Mouse (Mus musculus) limb, embryonic 12.5 days (tissue): ENCODE measurements around the gene Aes. TPM values are rescaled to one million over a fixed set of nuclear protein-coding genes. Genes with fewer than 3 reads are reported as not detected.

ENCODE experiments used
- ATAC-seq: fragments of 200-750 bp; cut with Nextera tagmentation; 2 replicates; pipeline ENCODE4 v1.8.0; 2017; ENCODE audit warnings: low read depth, moderate TSS enrichment; ENCODE audit not compliant: insufficient number of reproducible peaks, insufficient read depth, low FRiP score, low TSS enrichment
- H3K27ac ChIP-seq: fragments of 300-500 bp; sonication (generic); 2 replicates; pipeline ENCODE4 v1.5.1; 2016; ENCODE audit warnings: mild to moderate bottlenecking, moderate library complexity
- H3K27me3 ChIP-seq: fragments of 300-500 bp; sonication (generic); 2 replicates; pipeline ENCODE4 v1.6.1; 2016; ENCODE audit warnings: mild to moderate bottlenecking, moderate library complexity
- H3K36me3 ChIP-seq: fragments of 300-500 bp; sonication (generic); 2 replicates; pipeline ENCODE4 v1.6.1; 2016; ENCODE audit warnings: mild to moderate bottlenecking, moderate library complexity
- H3K4me1 ChIP-seq: fragments of 300-500 bp; sonication (generic); replicated peaks from 2 replicates; pipeline ENCODE4 v1.6.1; 2016
- H3K4me2 ChIP-seq: fragments of 300-500 bp; sonication (generic); 2 replicates; pipeline ENCODE4 v1.6.1; 2016; ENCODE audit warnings: mild to moderate bottlenecking, moderate library complexity
- H3K4me3 ChIP-seq: fragments of 300-500 bp; sonication (generic); replicated peaks from 2 replicates; pipeline ENCODE4 v1.5.1; 2016; ENCODE audit warnings: mild to moderate bottlenecking
- H3K9ac ChIP-seq: fragments of 300-500 bp; sonication (generic); replicated peaks from 2 replicates; pipeline ENCODE4 v1.6.1; 2016; ENCODE audit warnings: mild to moderate bottlenecking, moderate library complexity
- H3K9me3 ChIP-seq: fragments of 300-500 bp; sonication (generic); 2 replicates; pipeline ENCODE4 v1.6.1; 2016; ENCODE audit warnings: mild to moderate bottlenecking, moderate library complexity
- WGBS: fragments of 180-500 bp; shearing (Covaris S2); methylation state at CpG from one replicate; pipeline ENCODE4 v1.1.7; 2016; 5-methylcytosine and 5-hydroxymethylcytosine counted together
- polyA plus RNA-seq: library from polyadenylated mRNA; unstranded; fragments of >200 nt; fragmentation: Nextera tagmentation; extraction: Ambion mirVana; gene quantifications from 2 replicates; pipeline ENCODE4 v1.2.1, GENCODE M21; 2016

Aes gene
- polyA plus RNA-seq, 1 experiment from 2014 or later, result 478 TPM

- Histone ChIP-seq H3K27ac (no peak overlapping the region), H3K27me3 (peaks cover 26% of the 10 kb centered on the region), H3K4me3 (no peak overlapping the region), H3K36me3 (peaks cover 21% of the 10 kb centered on the region), H3K4me2 (no peak overlapping the region), H3K9me3 (no peaks in the 10 kb centered on the region), H3K9ac (no peak overlapping the region), H3K4me1 (peaks cover 5% of the 10 kb centered on the region; the same call in 1 of the 2 replicates)
- no peak for ATAC-seq
- 60% methylated on average over 12 of the region's 13 CpGs for WGBS
Observed at GRCm38 (mm10) chr10:81525017-81525694, 34.1 kb upstream of the Aes start.

GRCm38 (mm10) chr10:81526779-81527178 lies 32.5 kb upstream of the Aes start:
- 12% methylated on average over 14 of the region's 14 CpGs for WGBS
- Histone ChIP-seq H3K4me3 (no peak overlapping the region), H3K9me3 (no peaks in the 10 kb centered on the region), H3K4me1 (peaks cover 5% of the 10 kb centered on the region; the same call in 1 of the 2 replicates), H3K27me3 (peaks cover 26% of the 10 kb centered on the region), H3K36me3 (peaks cover 36% of the 10 kb centered on the region), H3K4me2 (no peak overlapping the region), H3K9ac (no peak overlapping the region), H3K27ac (no peak overlapping the region)
- ATAC-seq, result no peak

- no peak for ATAC-seq
- Histone ChIP-seq H3K4me1 (no peaks in the 10 kb centered on the region), H3K36me3 (peaks cover 86% of the 10 kb centered on the region), H3K27ac (no peak overlapping the region), H3K4me3 (no peak overlapping the region), H3K4me2 (no peak overlapping the region), H3K9ac (no peak overlapping the region), H3K9me3 (no peaks in the 10 kb centered on the region), H3K27me3 (no peaks in the 10 kb centered on the region)
- WGBS, result 57% methylated on average over 16 of the region's 16 CpGs
Observed at GRCm38 (mm10) chr10:81534826-81535225, 24.5 kb upstream of the Aes start.

GRCm38 (mm10) chr10:81536734-81537133 lies 22.6 kb upstream of the Aes start:
- Histone ChIP-seq H3K27ac (no peak overlapping the region), H3K27me3 (no peaks in the 10 kb centered on the region), H3K4me2 (no peak overlapping the region), H3K9ac (no peak overlapping the region), H3K36me3 (peaks cover 76% of the 10 kb centered on the region), H3K4me3 (no peak overlapping the region), H3K9me3 (no peaks in the 10 kb centered on the region), H3K4me1 (peaks cover 3% of the 10 kb centered on the region; the same call in 1 of the 2 replicates)
- ATAC-seq, result no peak
- 76% methylated on average over 6 of the region's 6 CpGs for WGBS

GRCm38 (mm10) chr10:81537429-81537828 lies 21.9 kb upstream of the Aes start:
- Histone ChIP-seq H3K4me3 (no peak overlapping the region), H3K9me3 (no peaks in the 10 kb centered on the region), H3K4me1 (peaks cover 10% of the 10 kb centered on the region), H3K4me2 (no peak overlapping the region), H3K36me3 (peaks cover 76% of the 10 kb centered on the region), H3K9ac (no peak overlapping the region), H3K27me3 (no peaks in the 10 kb centered on the region), H3K27ac (no peak overlapping the region)
- no peak for ATAC-seq
- 77% methylated on average over 2 of the region's 2 CpGs for WGBS

- 83% methylated on average over 3 of the region's 3 CpGs for WGBS
- H3K27me3 ChIP-seq, result no peaks in the 10 kb centered on the region
- no peak overlapping the region for H3K27ac ChIP-seq
- no peak overlapping the region for H3K9ac ChIP-seq
- no peak overlapping the region for H3K4me2 ChIP-seq
- no peak overlapping the region for H3K4me3 ChIP-seq
- peaks cover 20% of the 10 kb centered on the region for H3K4me1 ChIP-seq
- no peak for ATAC-seq
- no peaks in the 10 kb centered on the region for H3K9me3 ChIP-seq
- H3K36me3 ChIP-seq, result peaks cover 70% of the 10 kb centered on the region
Observed at GRCm38 (mm10) chr10:81538321-81539048, 20.8 kb upstream of the Aes start.

- no peak overlapping the region for H3K27ac ChIP-seq
- peaks cover 45% of the 10 kb centered on the region for H3K36me3 ChIP-seq
- H3K27me3 ChIP-seq, result no peaks in the 10 kb centered on the region
- H3K4me2 ChIP-seq, result no peak overlapping the region
- WGBS, result 83% methylated on average over 5 of the region's 5 CpGs
- no peaks in the 10 kb centered on the region for H3K9me3 ChIP-seq
- H3K9ac ChIP-seq, result no peak overlapping the region
- ATAC-seq, result no peak
- peaks cover 31% of the 10 kb centered on the region for H3K4me1 ChIP-seq
- H3K4me3 ChIP-seq, result 0 out of 2 replicates have a peak overlapping the region, but pooled peaks have one; percentile 6
Observed at GRCm38 (mm10) chr10:81541363-81541762, 17.9 kb upstream of the Aes start.

- 85% methylated on average over 10 of the region's 10 CpGs for WGBS
- Histone ChIP-seq H3K27ac (no peak overlapping the region), H3K36me3 (peaks cover 42% of the 10 kb centered on the region), H3K27me3 (no peaks in the 10 kb centered on the region), H3K4me3 (0 out of 2 replicates have a peak overlapping the region, but pooled peaks have one; percentile 6), H3K9ac (0 out of 2 replicates have a peak overlapping the region, but pooled peaks have one; percentile 31), H3K9me3 (no peaks in the 10 kb centered on the region), H3K4me1 (peaks cover 31% of the 10 kb centered on the region), H3K4me2 (no peak overlapping the region)
- no peak for ATAC-seq
Observed at GRCm38 (mm10) chr10:81541803-81542202, 17.5 kb upstream of the Aes start.

GRCm38 (mm10) chr10:81542727-81543460 lies 16.4 kb upstream of the Aes start:
- Histone ChIP-seq H3K27me3 (no peaks in the 10 kb centered on the region), H3K4me1 (peaks cover 31% of the 10 kb centered on the region), H3K27ac (no peak overlapping the region), H3K9me3 (no peaks in the 10 kb centered on the region), H3K4me2 (peak overlapping the region; percentile 93), H3K4me3 (peak overlapping the region; percentile 97), H3K9ac (peak overlapping the region; percentile 93), H3K36me3 (peaks cover 34% of the 10 kb centered on the region)
- WGBS, result 65% methylated on average over 7 of the region's 7 CpGs
- no peak for ATAC-seq

- peak overlapping the region; percentile 97 for H3K4me3 ChIP-seq
- no peak overlapping the region for H3K27ac ChIP-seq
- ATAC-seq, result no peak
- peak overlapping the region; percentile 93 for H3K9ac ChIP-seq
- peaks cover 28% of the 10 kb centered on the region for H3K36me3 ChIP-seq
- H3K4me1 ChIP-seq, result peaks cover 31% of the 10 kb centered on the region
- H3K4me2 ChIP-seq, result peak overlapping the region; percentile 93
- H3K9me3 ChIP-seq, result no peaks in the 10 kb centered on the region
- WGBS, result 81% methylated on average over 1 of the region's 1 CpGs
- H3K27me3 ChIP-seq, result no peaks in the 10 kb centered on the region
Observed at GRCm38 (mm10) chr10:81543633-81544032, 15.7 kb upstream of the Aes start.
